Mouse (Mus musculus) heart, postnatal 0 days (tissue): ENCODE results near the gene Evc.

Experiments used
- CTCF ChIP-seq: IDR thresholded peaks from 2 replicates; pipeline ENCODE4 v1.5.1; 2016; ENCODE audit warnings: antibody characterized with exemption, control low read depth, low read depth
- EP300 ChIP-seq: IDR thresholded peaks from 2 replicates; pipeline ENCODE4 v1.6.1; 2016; ENCODE audit warnings: antibody characterized with exemption, low read depth

GRCm38 (mm10) chr5:37247456-37247855 is 89.2 kb downstream of the Evc start:
- TF ChIP-seq CTCF (no peak), EP300 (no peak)
